Mouse (Mus musculus) mature B cell (primary cell): ENCODE measurements around the gene Mgst2.

ENCODE experiments used
- in situ Hi-C: fragments of 300-500 bp; cut with MboI; formaldehyde crosslinking; loops from 2 replicates; pipeline ENCODE4 v1.14.3; 2019

Mgst2 gene

DNA sequence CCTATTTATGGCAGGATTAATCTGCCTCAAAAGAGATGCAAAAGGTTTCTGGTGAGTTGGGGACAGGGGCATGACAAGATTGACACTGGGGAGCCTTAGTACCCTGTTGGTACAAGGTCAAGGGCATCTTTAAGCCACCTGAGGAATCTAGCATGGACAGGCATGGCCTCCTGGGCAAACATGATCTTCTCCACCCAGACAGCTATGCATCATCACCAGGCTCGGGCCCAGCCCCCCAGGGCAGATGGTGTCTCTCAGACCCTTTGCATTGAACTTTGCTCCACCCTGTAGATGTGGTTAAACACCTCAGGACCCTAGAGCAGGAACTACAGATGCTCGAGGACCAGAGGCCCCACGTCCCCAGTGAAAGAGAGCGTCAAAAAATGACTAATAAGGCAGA is at the start of gene Mgst2:
TSS of gene Mgst2 (plus strand) at position 301 of the 400 bp plus-strand sequence.
- in situ Hi-C loops = no loop called here

DNA sequence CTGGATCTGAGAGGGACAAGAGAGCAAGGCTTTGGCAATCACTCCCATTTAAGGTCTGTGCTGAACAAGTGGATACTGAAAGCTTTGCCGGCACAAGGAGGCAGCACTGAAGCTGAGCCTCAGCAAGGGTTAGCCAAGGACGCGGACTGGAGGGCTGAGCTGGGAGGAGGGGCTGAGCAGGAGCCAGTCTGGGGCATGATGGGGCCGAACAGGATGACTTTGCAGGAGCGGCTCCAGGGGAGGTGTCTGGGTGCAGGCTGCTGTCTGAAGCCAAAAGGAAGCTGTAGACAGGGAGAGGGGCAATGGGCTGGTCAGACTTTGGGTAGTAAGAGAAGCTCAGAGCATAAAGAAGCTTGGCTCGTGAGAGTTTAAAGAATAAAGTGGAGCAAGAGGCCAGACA is 48.2 kb upstream of the Mgst2 start:
- in situ Hi-C loops = no loop called here

DNA sequence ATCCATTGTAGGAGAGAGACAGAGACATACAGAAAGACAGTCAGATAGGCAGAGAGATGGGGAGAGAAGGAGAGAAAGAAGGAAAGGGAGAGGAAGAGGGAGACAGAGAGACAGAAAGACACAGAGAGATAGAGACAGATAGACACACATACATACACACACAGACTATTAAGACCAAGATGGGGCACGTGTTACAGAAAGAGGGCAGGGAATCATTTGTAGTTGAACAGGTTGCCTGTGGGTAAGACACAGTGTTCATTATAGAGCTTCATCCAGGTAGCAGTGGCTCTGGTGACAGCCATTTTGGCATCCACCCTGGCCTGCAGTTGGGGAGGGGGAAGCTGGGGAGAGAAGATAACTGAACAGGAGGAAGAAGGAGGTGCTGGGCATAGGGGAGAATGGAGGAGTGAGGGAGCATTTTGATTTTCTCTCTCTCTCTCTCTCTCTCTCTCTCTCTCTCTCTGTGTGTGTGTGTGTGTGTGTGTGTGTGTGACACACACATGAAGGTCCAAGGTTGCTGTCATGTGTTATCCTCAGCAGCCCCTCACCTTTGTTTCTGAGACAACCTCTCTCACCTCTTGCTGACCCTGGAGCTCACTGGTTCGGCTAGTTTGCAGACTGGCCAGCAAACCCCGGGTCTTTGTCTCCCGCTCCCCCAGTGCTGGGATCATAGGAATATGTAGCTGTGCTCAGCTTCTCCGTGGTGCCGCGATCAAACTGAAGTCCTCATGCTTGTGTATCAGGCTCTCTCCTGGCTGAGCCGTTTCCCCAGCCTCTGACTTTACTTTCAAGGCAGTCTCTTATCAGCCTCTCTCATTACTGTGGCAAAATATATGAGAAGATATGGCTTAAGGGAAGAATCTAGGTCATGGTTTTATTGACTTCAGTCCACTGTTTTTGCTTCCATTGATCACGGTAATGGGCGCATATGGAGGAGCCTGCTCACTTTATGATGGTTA is 47.5 kb upstream of the Mgst2 start:
- in situ Hi-C loops = no loop called here

DNA sequence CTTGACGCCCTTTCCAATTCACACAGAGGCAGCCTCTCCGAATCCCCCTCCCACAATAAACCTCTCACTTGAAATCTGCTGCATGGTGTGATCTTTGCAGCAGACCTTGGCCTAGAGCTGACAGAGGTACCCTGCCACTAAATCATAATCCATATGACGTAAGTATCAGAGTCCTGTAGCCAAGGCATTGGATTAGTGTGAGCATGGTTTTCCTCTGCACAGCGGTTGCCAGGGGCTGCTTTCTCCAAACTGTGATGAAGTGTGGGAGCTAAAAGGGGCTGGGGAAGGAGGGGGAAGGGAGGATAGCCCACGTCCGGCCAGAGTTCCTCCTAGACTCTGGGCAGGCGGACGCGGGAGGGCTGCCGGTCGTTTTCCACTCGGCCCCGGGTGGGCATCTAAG is 45.9 kb upstream of the Mgst2 start:
- in situ Hi-C loops = no loop called here

DNA sequence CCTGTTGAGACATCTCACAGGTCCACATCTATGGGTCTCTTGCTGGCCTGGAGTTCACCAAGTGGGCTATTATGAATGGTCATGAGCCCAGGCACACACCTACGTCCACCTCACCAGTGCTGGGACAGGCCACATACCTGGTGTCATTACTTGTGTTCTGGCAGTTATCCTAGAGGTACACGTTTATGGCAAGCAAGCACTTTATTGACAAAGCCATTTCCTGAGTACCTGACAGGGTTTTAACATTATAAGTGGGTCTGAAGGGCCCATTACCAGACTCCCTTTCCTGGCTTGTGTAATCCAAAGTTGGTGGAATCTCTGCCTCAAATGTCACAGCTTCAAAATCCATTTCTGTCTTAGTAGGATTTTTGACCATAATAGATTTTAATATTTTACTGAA is 36.2 kb upstream of the Mgst2 start:
- in situ Hi-C loops = no loop called here

DNA sequence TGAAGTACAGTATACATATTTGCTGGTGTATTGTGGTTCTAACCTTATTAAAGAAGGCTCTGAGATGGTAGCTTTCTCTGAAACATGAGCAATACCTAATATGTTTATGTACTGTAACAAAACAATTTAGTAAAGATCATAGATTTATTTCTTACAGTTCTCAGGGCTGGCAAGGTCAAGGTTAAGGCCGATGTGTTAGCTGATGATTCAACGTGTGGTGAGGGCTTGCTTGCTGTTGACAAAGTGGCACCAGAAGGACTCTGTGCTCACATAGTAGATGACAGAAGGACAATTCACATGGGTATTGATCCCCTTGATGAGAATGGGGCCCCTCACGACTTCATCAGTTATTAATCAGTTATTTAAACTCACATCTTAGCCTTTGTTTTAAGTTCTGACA is 32.4 kb upstream of the Mgst2 start:
- in situ Hi-C loops = no loop called here

DNA sequence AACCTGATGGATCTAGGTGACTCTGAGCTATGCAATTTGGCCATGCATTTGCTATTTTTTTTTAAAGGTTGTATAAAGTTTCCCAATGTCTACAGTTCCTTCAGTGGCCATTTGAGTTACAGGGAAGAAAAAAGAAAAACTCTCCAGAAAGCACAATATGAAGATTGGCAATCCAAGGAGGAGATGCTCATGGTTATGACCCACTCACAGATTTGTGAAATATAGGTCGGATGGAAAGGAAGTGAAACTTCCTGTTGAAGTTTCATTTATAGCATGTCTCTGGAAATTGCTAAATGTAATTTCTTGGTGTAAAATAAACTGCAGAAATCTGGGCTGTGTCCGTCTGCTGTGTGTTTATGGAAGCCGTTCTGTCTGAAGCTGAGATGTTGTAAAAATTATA is 31.2 kb upstream of the Mgst2 start:
- in situ Hi-C loops = no loop called here

DNA sequence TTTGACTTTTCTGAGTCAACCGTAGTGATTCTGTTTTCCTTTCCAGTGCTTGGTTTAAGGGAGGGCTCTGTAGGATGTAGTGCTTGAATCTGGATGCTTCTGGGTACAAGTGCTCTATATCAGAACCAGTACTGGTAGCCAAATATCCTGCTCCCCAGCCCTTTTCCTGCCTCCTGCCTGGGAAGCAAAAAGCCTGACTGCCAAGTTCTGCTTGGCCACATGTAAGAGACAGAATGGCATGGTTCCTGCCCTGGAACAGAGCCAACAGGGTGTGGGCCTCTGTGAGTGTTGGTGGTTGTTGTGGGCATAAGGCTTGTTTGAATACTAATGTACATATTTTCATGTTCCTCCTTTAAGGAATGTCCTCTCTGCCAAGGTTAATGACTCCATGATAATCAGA is 29.4 kb upstream of the Mgst2 start:
- in situ Hi-C loops = no loop called here

DNA sequence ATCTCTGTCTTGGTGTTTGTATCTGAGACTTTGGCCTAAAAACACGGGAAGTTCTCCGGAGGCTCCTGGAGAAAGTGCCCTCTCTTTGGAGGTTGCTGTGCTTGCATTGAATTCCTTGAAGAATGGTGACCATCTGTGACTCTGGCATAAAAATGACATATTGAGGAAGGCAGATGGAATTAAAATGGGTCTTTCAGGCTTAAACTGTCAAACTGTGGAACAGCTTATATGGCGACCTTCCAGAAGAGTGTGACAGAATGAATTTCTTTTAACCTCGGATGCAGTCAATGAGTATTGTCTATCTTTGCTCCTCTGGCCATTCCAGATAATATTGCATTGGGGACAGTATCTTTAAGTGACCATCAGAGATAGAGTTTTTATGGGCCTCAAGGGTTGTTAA is 28.2 kb upstream of the Mgst2 start:
- in situ Hi-C loops = no loop called here

DNA sequence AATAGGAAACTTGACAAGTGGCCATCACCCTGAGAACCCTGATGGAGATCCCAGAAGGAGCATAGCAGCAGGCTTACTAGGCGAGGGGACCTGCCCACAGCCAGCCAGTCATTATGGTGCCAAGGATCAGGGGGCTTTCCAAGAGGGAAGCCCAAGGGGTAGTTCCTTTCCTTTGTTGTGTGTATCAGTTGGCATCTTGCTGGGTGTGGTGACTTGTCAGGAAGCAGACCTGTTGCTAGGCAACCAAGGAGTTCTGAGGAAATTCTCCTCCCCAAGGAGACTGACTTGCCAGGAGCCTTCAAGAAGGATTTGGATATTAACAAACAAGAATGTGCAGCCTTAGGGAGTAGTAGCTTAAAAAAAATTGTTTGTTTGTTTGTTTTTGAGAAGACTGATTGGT is 25.7 kb upstream of the Mgst2 start:
- in situ Hi-C loops = no loop called here

DNA sequence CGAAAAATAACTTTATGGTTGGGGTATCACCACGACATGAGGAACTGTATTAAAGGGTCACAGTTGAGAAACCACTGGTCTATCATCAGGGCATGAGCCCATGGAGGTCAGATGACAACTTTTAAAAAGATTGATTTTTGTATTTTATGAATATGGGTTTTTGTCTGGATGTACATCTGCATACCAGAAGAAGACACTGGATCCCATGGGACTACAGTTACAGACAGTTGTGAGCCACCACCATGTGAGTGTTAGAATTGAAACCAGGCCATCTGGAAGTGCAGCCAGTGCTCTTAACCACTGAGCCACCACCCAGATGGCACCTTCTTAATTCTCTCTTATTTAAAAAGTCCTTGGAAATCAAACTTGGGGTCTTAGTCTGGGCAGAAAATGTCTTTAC is 24.2 kb upstream of the Mgst2 start:
- in situ Hi-C loops = no loop called here

DNA sequence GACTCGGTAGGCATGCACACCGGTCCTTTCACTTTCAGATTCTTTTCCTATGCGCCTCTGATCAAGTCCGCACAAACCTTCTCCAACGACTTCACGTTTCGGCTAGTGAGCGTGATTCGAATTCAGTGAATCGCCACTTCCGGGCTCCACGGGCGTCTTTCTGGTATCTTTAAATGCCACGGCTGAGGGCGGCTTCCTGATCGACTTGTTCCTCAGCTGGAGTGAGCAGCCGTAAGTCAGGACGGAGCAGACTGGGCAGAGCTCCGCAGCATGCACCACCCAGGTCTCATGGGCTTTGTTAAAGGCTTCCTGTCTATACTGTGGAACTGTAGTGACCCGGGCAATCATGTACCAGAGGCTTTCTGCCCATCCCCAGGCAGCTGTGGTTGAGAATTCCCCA is 23.5 kb upstream of the Mgst2 start:
- in situ Hi-C loops = no loop called here

DNA sequence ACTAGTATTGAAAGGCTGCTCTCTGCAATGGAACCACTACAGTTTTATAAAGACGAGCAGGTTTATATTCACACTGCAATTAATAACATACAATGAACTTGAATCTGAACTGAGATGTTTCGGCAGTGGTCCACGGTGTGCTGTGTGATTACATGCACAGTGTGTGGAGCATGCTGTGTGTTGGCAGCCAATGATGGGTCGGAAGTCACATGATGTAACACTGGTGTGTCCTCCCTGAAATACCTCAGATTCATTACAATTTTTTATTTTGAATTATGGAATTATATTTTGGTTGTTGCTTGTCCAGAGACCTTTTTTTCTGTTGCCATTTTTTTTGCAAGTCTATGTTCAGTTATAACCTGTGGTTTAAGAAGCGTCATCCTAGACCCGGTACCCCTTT is 22.8 kb upstream of the Mgst2 start:
- in situ Hi-C loops = no loop called here

DNA sequence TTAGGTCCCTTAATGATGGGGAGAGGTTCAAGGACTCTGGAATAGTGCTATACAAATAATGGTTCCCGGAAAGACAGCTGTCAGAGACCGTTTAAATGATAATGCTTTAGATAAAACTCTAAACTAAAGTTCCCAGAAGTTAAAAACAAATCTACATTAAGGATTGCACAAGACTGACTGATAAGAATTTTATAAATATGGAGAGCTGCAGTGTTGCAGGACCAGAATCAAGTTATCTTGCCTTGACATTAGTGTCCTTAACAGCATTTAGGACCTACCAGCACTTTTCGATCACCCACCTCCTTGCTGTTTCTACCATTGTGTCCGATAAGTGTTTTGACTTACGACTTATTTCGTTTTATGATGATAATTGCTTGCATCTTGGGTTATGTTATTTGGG is 21.9 kb upstream of the Mgst2 start:
- in situ Hi-C loops = no loop called here

DNA sequence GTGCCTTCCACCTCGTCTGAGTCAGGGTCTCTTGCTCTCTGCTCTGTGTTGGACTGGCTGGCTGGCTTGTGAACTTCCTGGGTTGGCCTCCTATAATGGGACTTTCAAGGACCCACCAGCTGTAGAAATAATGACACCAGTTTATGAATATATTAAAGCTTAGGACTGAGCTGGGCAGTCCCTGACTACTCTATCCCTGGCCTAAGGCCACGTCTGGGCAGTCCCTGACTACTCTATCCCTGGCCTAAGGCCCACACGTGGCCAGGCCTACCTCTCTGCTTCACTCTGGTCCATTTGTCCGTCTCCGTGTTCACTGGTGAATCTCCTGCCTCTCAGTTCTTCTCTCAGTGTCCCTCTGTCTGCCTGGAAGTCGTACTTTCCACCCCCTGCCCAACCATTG is 14.7 kb upstream of the Mgst2 start:
- in situ Hi-C loops = no loop called here

DNA sequence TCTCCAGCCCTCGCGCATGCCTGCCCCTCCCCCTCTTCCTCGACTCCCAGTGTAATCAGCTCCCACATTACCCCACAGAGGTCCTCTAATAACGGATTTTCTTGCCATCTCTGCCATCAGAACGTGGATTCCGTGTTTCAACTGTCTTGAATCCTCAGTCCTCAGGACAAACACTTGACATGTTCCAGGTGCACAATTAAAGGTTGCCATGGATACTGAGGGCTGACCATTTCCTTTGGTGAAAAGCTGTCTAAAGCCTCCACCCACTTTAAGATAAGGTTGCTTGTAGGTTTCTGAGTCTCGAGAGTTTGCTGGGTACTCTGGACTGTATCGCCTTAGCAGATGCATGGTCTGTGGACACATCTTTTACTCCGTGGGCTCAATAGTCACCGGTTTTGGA is 13.9 kb upstream of the Mgst2 start:
- in situ Hi-C loops = no loop called here

DNA sequence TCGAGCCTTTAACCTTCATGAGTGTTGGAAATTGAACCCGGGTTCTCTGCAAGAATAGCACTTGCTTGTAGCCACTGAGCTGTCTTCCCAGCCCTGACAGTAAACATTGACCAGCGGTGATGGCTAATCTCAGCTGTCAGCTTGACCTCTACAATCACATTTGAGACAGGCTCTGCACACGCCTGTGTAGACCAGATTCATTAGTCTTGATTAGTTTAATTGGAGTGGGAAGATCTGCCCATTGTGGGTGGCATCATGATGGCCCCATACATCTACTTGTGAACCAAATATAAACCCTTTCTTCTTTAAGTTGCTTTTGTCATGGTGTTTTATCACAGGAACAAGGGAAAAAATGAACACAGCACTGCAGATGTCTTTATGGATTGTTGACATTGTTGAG is 12.8 kb upstream of the Mgst2 start:
- in situ Hi-C loops = no loop called here

DNA sequence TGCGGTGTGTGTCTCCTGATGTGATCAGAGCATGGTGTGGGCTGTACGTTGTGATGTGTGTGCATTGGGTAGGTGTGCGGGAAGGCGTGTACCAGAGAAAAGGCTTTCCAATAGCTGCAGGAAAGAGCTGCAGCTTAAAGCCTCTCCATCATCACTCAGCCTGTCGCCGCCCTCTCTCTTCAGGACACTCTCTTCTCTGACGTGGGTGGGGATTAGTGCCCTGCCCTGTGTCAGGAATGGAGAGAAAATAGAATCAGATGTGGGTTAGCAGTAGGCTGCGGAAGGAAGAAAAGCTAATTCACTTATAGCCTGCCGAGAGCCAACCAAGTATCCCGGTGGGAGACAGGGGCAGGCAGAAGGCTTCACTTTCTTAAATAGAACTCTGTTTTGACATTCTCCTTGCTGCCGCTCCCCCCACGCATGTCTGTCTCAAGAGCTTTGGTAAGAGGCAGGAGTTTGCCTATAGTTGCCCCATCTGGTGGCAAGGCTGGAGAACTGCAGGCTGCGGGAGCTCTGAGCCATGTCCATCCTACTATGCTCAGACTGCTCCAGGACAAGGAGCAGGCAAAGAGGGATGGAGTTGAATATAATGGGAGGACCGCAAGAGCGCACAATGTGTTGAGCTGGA is 12.0 kb upstream of the Mgst2 start:
- in situ Hi-C loops = no loop called here

DNA sequence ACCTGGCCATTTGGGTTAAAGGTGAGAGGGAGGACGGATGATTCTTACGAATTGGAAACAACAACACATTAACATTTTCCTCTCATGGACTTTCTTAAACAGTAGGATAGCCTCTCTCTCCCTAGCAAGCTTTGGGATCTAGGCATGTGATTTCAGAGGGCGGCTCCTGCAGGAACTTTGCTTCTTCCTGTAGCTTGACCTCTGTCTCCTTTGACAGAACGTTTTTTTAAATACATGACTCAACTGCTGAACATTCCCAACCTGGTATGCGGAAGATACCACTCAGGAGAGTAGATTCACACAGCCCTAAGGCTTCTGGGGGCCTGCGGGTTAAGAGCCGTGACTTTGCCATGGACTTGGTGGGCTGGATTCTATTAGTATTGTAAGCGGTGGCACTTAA is 10.7 kb upstream of the Mgst2 start:
- in situ Hi-C loops = no loop called here

DNA sequence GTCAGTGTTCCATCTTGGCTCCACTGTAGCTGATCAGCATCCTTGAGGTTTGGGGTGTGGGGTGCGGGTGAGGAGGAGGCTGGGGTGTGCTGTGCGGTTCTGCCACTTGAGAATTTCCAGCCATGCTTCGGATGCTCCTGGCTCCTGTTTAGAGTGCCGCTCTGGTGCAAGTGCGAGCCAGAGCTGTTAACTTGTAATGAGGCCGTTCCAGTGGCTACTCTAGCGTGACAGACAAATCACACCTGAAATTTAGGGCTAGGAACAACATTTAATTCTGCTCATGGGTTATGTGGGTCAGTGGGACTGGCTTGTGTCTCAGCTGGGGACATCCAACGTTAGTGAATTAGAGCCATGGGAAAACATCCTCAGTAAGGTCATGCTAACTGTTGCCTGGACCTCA is 10.2 kb upstream of the Mgst2 start:
- in situ Hi-C loops = no loop called here

DNA sequence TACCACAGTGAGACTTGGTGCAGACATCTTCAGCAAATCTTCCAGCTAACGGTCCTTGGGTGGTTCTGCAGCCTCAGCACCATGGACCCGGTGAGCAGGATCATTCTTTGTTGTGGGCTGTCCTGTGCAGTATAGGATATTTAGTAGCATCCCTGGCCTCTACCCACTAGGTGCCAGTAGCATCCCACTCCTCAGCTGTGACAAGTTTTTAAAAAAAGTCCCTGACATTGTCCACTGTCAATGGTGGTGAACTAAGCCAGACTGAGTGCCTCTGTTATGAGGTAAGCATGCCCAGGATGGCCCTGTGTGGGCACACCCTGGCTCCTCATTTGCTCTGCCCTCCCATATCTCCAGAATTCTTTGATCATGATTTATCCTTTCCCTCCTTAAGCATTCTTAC is 9.0 kb upstream of the Mgst2 start:
- in situ Hi-C loops = no loop called here

DNA sequence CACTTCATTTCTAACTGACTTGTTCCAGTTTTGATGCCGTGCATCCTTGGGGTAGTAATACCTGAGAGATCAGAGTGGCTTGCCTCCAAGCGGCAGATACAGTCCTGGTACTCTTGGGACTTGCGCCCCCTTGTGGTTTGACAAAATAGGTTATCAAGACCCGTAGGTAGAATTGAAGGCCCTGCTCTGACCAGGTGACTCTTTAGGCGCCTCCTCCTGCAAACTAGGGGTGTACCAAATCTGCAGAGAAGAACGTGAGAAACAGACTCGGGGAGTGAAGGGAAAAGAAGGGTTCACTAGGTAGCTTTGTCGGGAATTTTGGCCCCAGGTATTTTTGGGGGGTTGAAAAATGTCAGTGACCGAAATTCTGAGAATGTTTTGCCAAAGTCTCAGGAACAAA is 7.9 kb upstream of the Mgst2 start:
- in situ Hi-C loops = no loop called here

DNA sequence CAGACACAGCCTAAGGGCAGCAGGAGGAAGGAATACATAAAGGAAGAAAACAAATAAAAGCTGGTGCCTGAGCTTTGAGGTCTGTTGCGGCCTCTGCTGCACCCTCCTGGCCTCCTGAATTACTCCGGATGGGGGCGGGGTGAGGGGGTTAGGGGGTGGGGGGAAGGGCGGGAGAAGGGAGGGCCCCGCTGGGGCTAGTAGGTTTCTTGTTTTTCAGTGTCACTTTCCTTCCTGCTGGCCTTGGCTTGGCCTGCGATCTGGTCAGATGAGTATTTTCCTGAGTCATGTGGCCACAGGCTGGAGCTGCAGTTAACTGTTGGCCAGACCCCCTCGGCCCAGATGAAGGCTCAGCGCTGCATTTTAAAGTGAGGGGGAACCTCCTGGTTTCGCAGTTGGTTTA is 7.5 kb upstream of the Mgst2 start:
- in situ Hi-C loops = no loop called here
